Mouse (Mus musculus): ENCODE results near the gene Arhgap17.

GRCm38 (mm10) chr7:123354851-123355250, 14.9 kb downstream of the Arhgap17 start:
- TF ChIP-seq CTCF (IDR thresholded peaks at IDR 0.05; ENCODE audit: insufficient read depth, low read length) (no peak), POLR2A (IDR thresholded peaks at IDR 0.05; ENCODE audit: borderline replicate concordance, extremely low read depth, low read depth, low read length) (no peak)

Data from lung, adult 2 months (tissue).